Mouse (Mus musculus) stomach, postnatal 0 days (tissue): ENCODE measurements around the gene Tmem256.

Source experiments
- CTCF ChIP-seq: IDR thresholded peaks from 2 replicates; pipeline ENCODE4 v1.5.1; 2016; ENCODE audit warnings: antibody characterized with exemption, low read depth, mild to moderate bottlenecking, moderate library complexity
- EP300 ChIP-seq: optimal IDR thresholded peaks from 2 replicates; pipeline ENCODE3; 2016; ENCODE audit warnings: antibody characterized with exemption

DNA sequence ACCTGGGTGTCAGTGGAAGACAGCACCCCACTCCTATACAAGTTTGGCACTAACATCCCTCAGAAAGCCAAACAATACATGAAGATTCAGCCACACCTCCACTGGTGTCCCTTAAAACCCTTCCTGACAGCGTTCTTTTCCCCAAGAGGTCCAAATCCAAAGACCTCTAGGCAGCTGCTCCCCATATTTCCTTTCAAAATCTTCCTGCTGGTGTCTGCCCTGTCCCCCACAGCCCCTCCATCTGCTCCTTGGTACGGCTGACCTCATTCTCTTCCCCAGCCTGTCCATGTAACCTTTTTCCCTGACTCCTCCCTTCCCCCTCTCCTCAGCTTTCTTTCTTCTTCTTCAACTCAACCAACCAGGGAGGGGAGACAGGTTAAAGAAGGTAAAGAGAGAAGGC, 14.9 kb upstream of the Tmem256 start:
- no peak for TF ChIP-seq CTCF
- no peak for TF ChIP-seq EP300
